Mouse (Mus musculus) liver, adult (tissue): ENCODE data around the gene Olfr406.

Source experiments
- GATA4 ChIP-seq: IDR thresholded peaks from 2 replicates; pipeline ENCODE4 v1.6.1; 2014; ENCODE audit warnings: mild to moderate bottlenecking, low read length; ENCODE audit not compliant: insufficient replicate concordance

Olfr406 gene

DNA sequence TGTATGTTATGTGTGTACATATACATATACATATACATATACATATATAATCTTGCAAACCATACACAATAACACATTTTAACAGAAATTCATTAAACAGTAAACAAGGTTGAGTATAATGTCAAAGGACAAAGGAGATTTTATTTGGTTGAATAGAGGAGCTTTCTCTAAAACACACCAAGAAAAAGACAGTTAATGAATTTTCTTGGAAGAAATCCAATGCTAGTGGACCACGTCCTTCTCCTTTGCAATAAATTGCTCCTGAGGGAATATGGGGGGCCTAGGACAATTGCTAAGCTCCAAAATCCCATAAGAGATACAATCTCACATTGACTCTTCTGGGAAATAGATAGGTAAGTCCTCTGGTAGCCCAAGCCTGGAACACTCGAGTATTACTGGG is at the start of gene Olfr406:
TSS of gene Olfr406 (plus strand) at position 301 of the 400 bp plus-strand sequence.
- no peak for TF ChIP-seq GATA4

DNA sequence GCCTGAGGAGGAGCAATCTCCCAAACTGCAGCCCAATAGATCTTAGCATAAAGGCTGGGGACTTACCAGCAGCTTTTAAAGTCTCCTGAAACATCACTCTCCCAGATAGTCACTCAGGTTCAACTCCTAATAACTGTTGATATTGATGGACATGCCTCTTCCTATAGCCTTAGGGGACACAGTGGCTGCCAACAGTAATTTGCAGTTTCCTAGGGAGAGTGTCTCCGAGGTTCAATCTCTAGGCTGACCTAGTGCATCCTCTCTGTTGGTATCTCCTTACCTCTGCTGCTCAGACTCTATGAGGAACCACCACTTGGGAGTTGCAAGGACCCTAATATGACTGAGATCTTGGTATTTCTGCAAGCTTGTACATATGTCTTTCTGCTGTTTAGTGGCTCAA is 48.3 kb upstream of the Olfr406 start, which contains the start of gene Olfr43:
TSS of gene Olfr43 (minus strand) at position 101 of the 400 bp plus-strand sequence.
- TF ChIP-seq GATA4, result no peak

- no peak for TF ChIP-seq GATA4
These were observed 18.4 kb upstream of the Olfr406 start for GRCm38 (mm10) chr11:74241201-74241600.

DNA sequence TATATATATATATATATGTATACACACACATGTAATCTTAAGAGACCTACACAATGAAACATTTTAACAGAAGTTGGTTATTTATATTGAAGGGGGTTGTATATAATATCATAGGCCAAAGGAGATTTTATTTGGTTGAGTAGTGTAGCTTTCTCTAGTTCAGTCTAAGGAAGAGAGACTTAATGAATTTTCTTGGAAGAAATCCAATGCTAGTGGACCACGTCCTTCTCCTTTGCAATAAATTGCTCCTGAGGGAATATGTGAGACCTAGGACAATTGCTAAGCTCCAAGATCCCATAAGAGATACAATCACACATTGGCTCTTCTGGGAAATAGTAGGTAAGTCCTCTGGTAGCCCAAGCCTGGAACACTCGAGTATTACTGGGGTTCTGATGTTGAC is 23.8 kb downstream of the Olfr406 start, which contains the start of gene Olfr59:
TSS of gene Olfr59 (plus strand) at position 301 of the 400 bp plus-strand sequence.
- TF ChIP-seq GATA4, result no peak

- no peak for TF ChIP-seq GATA4
These were observed 27.6 kb downstream of the Olfr406 start for GRCm38 (mm10) chr11:74287256-74287655.
